Mouse (Mus musculus) testis, adult 2 months (tissue): ENCODE data around the gene Hpca. TPM values are rescaled to one million over a fixed set of nuclear protein-coding genes. Genes with fewer than 3 reads are reported as not detected.
A peak's percentile ranks its signal among the peaks of the same experiment; 100 is the strongest.

ENCODE experiments used
- H3K27ac ChIP-seq: fragments of 200-500 bp; 2 replicates; pipeline ENCODE4 v1.5.1; 2012; ENCODE audit warnings: low read depth, low read length; ENCODE audit not compliant: control insufficient read depth, insufficient read depth
- H3K27me3 ChIP-seq: fragments of 200-500 bp; 2 replicates; pipeline ENCODE4 v1.6.1; 2012; ENCODE audit warnings: mild to moderate bottlenecking, low read length, moderate library complexity; ENCODE audit not compliant: control insufficient read depth, insufficient read depth
- H3K36me3 ChIP-seq: fragments of 200-500 bp; 2 replicates; pipeline ENCODE4 v1.6.1; 2012; ENCODE audit warnings: mild to moderate bottlenecking, low read length; ENCODE audit not compliant: control insufficient read depth, insufficient read depth
- H3K4me1 ChIP-seq: fragments of 200-500 bp; 2 replicates; pipeline ENCODE4 v1.6.1; 2012; ENCODE audit warnings: low read length; ENCODE audit not compliant: control insufficient read depth, insufficient read depth
- H3K4me3 ChIP-seq: fragments of 200-500 bp; 2 replicates; pipeline ENCODE4 v1.5.1; 2012; ENCODE audit warnings: low read depth, mild to moderate bottlenecking, low read length, moderate library complexity, mixed read lengths; ENCODE audit not compliant: control insufficient read depth
- CTCF ChIP-seq: fragments of 200-500 bp; IDR thresholded peaks from 2 replicates; pipeline ENCODE4 v1.5.1; 2012; ENCODE audit warnings: low read depth, mild to moderate bottlenecking, inconsistent platforms, low read length, moderate library complexity; ENCODE audit not compliant: control insufficient read depth, insufficient read depth, insufficient replicate concordance
- POLR2A ChIP-seq: fragments of 200-500 bp; IDR thresholded peaks from 2 replicates; pipeline ENCODE4 v1.6.1; 2012; ENCODE audit warnings: low read depth, mild to moderate bottlenecking, inconsistent platforms, low read length, moderate library complexity; ENCODE audit not compliant: control insufficient read depth
- polyA plus RNA-seq: library from polyadenylated mRNA; depleted of rRNA; stranded (reverse); fragments of >200 nt; gene quantifications from 2 replicates; pipeline ENCODE4 v1.2.3, GENCODE M21; 2012

Hpca gene
- polyA plus RNA-seq, 1 experiment = 10.2 TPM

DNA sequence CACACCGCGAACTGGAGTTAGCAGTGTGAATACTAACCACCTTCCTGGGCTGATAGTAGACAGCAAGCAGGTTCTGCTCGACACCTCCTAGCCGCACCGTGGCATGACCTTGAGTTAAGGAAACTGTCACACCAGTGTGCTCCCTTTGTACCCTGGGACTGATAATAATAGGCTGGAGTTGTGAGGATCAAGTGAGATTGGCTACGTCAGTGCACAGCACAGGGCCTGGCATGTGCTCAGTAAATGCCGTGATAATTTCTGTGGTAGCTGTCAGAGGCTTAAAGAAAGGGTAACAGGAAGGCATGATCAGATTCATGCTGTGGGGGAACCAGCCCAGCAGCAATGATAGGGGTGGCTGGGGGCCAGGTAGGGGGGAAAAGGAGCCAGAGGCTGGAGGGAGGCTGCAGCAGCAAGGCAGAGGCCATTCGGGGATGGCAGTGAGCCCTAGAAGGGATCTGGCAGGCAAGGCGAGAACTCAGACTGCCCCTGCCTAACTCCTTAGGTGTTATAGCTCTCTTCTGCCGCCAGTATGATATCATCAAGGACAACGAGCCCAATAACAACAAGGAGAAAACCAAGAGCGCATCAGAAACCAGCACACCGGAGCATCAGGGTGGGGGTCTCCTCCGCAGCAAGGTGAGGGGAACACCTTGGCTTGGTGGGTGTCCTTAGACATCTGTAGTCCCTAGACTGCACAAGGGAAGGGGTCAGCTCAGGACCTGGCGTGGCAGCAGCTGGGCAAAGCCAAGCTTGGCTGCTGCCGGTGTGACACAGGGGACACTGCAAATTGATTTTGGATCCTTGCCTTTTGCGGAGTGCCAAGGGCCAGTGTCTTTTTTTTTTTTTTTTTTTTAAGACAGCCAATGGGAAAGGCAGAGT lies 20.0 kb upstream of the Hpca start:
- Histone ChIP-seq H3K36me3 (no peaks in the 10 kb centered on the region), H3K4me1 (peaks cover 5% of the 10 kb centered on the region), H3K27me3 (no peaks in the 10 kb centered on the region), H3K4me3 (no peak overlapping the region), H3K27ac (peak overlapping the region; percentile 67)
- TF ChIP-seq POLR2A (no peak), CTCF (no peak)

DNA sequence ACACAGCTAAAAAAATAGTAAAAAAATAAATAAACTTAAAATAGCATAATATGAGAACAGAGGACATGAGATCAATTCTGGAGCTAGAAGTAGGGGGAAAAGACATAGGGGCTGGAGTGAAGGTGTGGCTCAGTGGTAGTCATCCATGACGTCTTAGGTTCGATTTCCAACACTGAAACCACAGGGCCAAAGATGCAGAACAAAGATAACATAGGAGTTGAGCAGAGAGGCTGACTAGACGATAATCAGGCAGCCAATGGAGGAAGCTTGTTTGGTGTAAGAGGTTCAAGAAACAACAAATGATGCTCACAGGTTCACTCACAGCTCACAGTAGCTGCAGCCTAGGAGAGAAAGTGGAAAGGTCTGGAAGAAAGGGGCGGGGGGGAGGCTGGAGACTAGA lies 19.0 kb upstream of the Hpca start:
- peaks cover 7% of the 10 kb centered on the region for H3K4me1 ChIP-seq
- no peaks in the 10 kb centered on the region for H3K36me3 ChIP-seq
- H3K4me3 ChIP-seq = no peak overlapping the region
- peak overlapping the region; percentile 21; the same call in 1 of the 2 replicates for H3K27ac ChIP-seq
- TF ChIP-seq CTCF (no peak), POLR2A (no peak)
- H3K27me3 ChIP-seq = no peaks in the 10 kb centered on the region

DNA sequence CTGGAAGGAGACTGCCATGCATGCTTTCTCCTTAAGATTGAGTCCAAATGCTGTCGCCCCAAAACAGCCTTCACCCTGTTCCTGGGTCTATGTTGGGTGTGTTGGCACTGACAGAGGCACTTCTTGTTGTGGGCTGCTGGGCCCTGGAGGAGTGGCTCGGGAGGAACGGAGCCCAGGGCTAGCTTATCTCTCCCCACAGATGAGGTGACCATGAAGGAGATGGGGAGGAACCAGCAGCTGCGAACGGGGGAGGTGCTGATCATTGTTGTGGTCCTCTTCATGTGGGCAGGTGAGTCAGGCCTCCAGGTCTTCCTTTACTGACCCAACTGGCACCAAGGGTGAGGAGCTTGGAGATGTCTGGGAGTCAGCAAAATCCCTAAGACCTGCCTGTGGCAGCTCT lies 17.8 kb upstream of the Hpca start:
- Histone ChIP-seq H3K27me3 (no peaks in the 10 kb centered on the region), H3K4me1 (peaks cover 7% of the 10 kb centered on the region), H3K4me3 (no peak overlapping the region), H3K27ac (peak overlapping the region; percentile 3; the same call in 1 of the 2 replicates), H3K36me3 (no peaks in the 10 kb centered on the region)
- TF ChIP-seq POLR2A (no peak), CTCF (no peak)

GRCm38 (mm10) chr4:129137392-129138321 lies 15.8 kb upstream of the Hpca start:
- H3K4me1 ChIP-seq = peaks cover 8% of the 10 kb centered on the region
- H3K27me3 ChIP-seq = no peaks in the 10 kb centered on the region
- TF ChIP-seq CTCF = no peak
- TF ChIP-seq POLR2A = no peak
- H3K4me3 ChIP-seq = peak overlapping the region; percentile 18
- H3K27ac ChIP-seq = peak overlapping the region; percentile 23; the same call in 1 of the 2 replicates
- H3K36me3 ChIP-seq = no peaks in the 10 kb centered on the region

DNA sequence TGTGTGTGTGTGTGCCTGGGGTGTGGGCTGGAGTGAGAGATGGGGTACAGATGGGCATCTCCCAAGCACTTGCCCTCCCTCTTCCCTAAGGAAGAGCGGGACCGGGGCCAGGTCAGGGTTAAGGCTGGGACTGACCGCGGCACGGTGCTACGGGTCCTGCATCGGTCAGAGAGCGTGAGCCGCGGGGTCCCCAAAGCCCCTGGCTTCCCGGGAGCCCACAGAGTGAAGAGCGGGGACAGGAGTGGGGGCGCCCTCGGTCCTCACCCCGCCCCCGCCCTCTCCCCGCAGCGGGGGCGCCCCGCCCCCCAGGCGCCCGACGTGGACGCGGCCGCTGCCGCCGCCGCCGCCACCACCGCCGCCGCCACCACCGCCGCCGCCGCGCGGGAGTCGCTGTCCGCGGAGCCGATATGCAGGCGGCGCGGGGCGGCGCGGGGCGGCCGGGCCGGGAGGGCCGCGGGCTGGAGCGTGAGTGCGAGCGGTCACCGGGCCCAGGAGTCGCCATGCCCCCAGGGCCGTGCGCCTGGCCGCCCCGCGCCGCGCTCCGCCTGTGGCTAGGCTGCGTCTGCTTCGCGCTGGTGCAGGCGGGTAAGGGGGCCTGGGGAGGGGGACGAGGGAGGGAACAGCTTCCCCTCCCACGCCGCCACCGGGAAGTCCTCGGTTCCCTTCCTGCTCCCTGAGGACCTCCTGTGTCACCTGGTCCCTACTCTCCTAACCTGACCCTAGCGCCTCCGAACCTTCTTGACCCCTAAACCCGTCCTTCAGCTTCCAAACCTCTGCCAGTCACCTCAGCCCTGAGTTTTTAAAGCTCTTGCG lies 14.9 kb upstream of the Hpca start, which contains the start of gene Fndc5:
Fndc5 (plus strand) TSS at position 421 of the 813 bp plus-strand sequence.
- H3K4me1 ChIP-seq = peaks cover 8% of the 10 kb centered on the region
- H3K27me3 ChIP-seq = no peaks in the 10 kb centered on the region
- 0 out of 2 replicates have a peak within 1 kb of the TSS, but pooled peaks have one; percentile 23 for H3K27ac ChIP-seq
- no peaks in the 10 kb centered on the region for H3K36me3 ChIP-seq
- H3K4me3 ChIP-seq = peak within 1 kb of the TSS; percentile 52
- TF ChIP-seq CTCF = no peak
- no peak for TF ChIP-seq POLR2A

- Histone ChIP-seq H3K4me3 (peak overlapping the region; percentile 52), H3K27me3 (no peaks in the 10 kb centered on the region), H3K36me3 (no peaks in the 10 kb centered on the region), H3K4me1 (peaks cover 8% of the 10 kb centered on the region), H3K27ac (0 out of 2 replicates have a peak overlapping the region, but pooled peaks have one; percentile 19)
- TF ChIP-seq CTCF = no peak
- no peak for TF ChIP-seq POLR2A
Observed at GRCm38 (mm10) chr4:129136189-129136578, 14.3 kb upstream of the Hpca start.

DNA sequence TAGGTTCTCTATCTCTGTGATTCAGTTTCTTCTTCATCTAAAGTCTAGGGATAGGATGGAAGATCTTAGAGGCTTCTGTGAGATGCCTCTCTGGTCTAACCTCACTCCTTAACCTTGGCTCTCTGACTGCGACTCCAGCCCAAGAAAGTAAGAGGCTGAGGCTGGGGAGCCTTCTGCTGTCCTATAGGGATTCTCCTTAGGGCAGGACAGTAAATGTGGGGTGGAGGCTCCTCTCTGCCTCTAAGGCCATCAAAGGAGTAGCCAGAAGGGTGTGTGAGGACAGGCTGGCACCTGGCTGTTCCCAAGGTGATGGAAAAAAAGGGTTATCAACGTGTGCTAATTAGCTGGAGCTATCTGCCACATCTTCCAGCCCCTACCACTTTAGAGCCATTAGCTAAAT lies 13.8 kb upstream of the Hpca start:
- Histone ChIP-seq H3K4me1 (peaks cover 8% of the 10 kb centered on the region), H3K27ac (no peak overlapping the region), H3K27me3 (no peaks in the 10 kb centered on the region; the same call in 1 of the 2 replicates), H3K4me3 (no peak overlapping the region), H3K36me3 (no peaks in the 10 kb centered on the region)
- TF ChIP-seq POLR2A = no peak
- no peak for TF ChIP-seq CTCF
